Mouse (Mus musculus): Measurements from ENCODE around the gene Prlhr.
A peak's percentile ranks its signal among the peaks of the same experiment; 100 is the strongest.

The Prlhr gene

GRCm38 (mm10) chr19:60468254-60468762, at the start of gene Prlhr:
TSS of gene Prlhr (minus strand) at chr19:60468304.
- no peak for DNase-seq

DNA sequence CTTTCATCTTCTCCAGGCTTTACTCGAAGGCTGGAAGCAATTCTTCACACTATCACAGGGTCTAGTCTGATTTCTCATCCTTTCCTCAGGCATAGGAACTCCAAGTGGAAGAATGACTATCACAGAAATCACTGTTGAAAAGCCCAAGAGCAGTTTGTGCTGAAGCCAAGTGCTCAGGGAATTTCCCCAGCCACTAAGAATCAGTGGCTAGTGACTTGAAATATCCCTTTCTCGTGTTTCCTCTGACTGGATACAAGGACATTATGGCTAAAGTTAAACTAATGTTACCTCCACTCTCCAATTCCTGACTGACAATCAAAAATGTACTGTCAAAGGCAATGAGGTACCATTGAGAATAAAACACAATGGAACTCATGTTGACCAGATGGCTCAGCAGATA, 47.0 kb upstream of the Prlhr start:
- no peak for DNase-seq

GRCm38 (mm10) chr19:60513431-60513830, 45.3 kb upstream of the Prlhr start:
- DNase-seq = no peak

DNA sequence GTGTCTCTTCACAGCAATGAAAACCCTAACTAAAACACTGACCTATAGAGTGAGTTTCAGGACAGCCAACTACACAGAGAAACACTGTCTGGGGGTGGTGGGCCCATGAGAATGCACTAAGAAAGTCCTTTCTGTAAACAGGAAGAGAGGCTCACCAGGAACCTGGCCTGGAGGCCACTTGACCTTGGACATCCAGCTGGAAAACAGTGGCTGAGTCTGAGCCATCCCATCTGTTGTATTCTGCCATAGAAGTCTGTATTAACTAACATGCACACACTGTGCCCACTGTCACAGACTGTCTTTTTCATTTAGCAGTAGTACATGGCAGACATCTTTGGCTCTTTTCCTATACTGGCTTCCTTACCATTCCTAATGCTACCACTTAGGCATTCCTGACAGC, 32.1 kb upstream of the Prlhr start:
- no peak for DNase-seq

DNA sequence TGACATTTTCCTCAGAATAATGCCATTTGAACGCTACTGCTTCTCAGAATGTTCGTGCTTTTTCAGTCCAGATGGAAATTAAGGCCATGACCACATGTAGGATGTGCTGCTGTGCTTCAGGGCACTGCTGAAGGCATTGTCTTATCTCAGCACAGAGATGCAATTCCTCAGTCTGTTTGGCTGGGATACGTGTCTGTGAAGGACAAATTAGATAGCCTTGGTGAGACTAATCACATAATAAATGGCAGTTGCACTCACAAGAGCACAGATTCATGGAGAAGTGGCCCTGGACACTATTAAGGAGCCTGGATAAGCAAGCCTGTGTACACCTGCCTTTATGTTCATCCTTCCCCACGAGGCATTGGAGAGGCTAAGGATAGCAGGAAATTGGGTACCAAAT, 29.1 kb upstream of the Prlhr start:
- no peak for DNase-seq

GRCm38 (mm10) chr19:60495772-60496171, 27.7 kb upstream of the Prlhr start:
- DNase-seq = no peak

DNA sequence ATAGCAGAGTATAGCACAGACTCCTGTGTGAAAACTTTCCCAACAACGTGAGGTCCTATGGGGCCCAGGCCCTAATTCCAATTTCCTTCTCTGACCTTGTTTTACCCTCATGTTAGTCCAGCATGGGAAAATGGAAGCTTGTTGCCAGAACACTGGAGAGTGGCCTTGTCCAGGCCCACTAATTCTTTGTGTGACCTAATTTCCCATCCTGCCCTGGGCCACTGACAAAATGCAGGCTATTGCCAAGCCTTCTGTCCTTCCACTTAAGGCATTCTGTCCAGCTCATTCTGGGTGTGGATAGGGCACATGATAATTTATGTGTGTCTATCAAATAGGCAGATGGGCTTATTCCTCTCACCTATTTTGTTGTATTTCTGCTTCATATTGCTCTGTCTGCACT, 21.5 kb upstream of the Prlhr start:
- no peak for DNase-seq

DNA sequence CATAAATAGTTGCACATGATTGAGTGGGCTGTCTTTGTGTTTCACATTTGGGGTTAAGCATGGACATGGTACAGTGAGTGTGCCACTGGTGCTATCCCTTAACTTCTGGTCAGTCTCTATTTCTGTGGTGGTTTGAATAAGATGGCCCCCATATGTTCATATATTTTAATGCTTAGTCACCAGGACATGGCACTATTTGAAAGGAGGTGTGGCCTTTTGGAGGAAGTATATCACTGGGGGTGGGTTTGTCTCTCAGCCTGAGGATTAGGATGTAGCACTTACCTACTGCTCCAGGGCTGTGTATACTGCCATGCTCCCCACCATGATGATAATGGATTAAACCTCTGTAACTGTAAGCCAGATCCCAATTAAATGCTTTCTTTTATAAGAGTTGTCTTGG, 17.2 kb upstream of the Prlhr start:
- no peak for DNase-seq

DNA sequence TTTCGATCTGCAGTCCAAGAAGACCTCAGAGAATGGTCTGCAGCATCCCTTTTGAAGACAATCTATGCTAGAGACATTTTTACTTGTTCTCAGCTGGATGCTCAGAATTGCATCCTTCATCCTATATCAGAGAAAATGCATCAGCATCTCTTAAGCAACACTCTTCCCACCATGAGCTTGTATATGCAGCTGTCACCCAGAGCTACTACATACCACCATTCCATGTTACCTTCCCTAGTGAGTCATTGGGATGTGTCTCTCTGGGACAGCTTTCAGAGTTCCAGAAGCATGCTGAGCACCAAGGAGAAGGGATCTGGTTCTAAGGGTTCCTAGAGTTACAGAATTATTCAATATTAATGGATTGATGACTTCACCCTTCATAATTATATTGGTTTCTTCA, 10.8 kb upstream of the Prlhr start:
- no peak for DNase-seq

- DNase-seq = no peak
These were observed 9.7 kb upstream of the Prlhr start for GRCm38 (mm10) chr19:60477788-60478187.

DNA sequence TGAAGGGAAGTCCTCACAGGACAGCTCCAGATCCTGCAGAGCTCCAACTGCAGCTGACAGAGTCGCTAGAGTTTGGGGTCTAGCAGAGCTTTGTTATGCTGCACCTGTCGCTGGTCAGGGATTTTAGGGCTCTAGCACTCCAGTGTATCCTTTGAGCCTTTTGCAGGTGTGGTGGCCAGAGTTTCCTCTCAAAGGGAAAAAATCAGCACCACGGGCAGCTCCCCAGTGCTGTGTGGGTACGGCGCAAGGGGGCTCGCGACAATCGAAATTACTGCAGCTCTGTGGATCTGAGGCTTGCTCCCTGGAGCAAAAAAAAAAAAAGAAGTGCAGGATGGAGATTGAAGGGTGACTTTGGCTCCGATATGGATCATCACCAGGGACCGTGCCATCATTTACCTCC, 742 bp upstream of the Prlhr start:
- peak; percentile 4 to 9 for DNase-seq

DNA sequence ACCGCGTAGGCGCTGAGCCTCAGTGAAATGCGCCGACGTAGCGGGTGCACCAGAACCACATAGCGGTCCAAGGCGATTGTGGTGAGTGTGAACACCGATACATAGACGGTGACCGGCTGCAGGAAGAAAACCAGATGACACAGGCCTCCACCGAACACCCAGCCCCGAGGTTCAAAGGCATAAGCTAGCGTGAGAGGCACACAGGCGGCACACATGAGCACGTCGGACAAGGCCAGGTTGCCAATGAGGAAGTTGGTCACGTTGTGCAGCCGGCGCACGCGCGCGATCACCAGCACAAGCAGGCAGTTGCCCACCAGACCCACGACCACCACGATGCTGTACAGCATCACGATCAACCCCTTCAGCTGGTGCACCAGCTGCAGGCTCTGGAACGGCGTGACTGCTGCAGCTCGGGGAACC, 506 bp downstream of the Prlhr start:
- DNase-seq = no peak

DNA sequence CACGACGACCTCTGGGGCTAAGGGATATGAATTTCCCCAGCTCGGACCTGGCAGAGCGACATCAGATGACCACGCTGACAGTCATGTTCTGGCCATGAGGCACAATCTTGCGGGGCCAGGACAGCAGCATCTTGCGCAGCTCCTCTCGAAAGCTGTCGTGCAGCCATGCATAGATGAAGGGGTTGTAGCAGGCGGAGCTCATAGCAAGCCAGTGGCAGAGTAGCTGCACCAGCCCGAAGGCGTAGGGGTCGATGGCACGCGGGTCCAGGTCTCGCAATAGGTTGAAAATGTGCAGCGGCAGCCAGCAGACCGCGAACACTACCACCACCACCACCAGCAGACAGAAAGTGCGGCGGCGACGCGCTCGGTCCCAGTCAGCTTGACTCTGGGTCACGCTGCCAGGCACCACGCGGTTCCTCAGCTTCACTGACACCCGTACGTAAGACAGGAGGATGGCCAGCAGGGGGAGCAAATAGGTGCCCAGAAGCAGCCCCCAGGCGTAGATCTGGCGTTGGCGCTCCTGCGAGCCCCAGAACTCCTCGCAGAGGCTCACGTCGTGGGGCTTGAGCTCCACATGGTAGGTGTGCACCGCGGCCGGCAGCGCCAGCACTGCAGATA, 1.0 kb downstream of the Prlhr start:
- DNase-seq = peak; percentile 33 to 38

DNA sequence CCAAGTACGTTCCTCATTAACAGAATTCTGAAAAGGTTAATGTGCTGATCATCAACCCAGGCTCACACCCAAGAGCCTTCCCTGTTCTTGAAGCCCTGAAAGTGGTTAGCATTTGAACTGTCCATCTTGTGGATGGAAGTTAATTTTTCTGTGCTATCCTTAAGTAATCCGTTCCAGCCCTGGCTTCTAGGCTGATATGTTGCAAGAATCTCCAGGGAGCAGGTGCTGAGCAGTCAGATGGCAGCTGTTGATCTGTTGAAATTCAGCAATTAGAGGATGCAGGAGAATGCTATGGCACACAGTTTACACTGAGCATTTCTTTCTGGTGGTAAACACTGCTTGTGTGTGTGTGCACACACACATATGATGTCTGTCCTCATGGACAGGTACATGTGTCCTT, 2.4 kb downstream of the Prlhr start:
- no peak for DNase-seq

DNA sequence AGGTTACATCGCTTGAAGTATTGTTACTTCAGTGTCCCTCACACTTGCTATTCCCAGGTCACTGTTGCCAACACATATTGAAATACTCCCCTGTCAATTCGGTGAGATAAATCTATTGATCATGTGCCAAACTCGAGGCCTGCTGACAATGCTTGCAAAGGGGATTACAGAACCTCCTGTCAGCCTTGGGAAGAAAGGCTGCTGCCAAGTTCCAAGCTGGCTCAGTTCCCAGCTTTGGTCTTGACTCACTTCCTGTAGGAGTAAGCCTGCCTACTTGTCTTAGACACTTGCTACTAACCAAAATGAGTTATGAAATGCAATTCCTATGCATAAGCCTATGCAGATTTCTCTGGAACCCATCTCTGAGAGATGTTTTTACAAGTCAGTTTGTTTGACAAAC, 4.2 kb downstream of the Prlhr start:
- DNase-seq = no peak

GRCm38 (mm10) chr19:60463440-60463839, 4.7 kb downstream of the Prlhr start:
- no peak for DNase-seq

DNA sequence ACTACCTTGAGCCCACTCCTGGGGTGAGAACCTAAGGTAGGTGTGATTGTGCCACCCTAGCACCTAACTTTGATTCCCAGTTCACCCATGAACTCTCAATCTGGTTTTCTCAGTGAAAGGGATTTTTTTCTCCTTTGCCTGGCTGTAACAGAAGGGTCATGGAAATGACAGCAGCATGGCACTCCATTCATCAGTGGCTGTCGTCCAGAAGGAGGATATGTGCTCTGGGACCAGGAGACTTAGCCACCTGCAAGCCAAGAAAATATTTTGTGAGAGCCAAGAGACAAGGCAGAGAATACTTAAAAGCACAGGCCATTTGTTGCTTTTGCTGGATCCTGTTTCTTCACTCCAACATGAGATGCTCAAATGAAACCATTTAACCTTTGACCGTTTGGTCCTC, 6.6 kb downstream of the Prlhr start:
- no peak for DNase-seq

DNA sequence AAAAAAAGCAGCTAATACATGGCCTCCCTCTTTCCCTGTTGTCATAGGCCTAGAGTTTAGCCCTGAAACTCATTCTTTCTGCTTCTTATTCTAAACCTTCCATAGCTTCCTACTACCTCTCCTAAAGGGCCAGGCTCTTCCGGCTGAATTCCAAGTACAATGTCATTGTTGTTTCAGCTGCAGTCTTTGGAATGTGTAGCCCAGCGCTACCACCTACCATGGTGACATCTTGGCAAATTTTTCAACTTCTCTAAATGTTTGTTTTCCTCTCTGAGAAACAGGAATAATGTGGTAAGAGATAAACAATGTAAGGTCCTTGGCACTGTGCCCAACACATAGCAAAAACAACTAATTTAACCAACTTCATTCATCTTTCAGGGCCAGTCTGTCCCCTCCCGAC, 8.4 kb downstream of the Prlhr start:
- no peak for DNase-seq

DNA sequence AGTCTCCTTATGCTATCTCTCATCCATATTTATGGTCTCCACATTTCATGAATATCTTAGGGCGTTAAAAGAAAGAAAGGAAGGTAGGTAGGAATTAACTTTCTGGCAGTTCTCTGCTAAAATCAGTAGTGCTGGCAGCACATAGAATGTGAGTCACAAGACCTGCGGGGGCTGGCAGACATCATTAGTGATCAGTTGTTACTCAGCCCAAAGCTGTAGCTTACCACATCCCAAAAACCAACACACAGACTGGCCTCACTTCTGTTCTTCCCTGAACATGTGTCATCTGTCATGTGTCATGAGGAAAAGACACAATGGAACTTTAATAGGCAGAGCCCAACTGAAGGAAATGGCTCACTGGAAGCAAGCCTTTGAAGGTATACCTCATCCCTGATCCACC, 9.0 kb downstream of the Prlhr start:
- no peak for DNase-seq

- no peak for DNase-seq
These were observed 12.3 kb downstream of the Prlhr start for GRCm38 (mm10) chr19:60455791-60456190.

- DNase-seq = no peak
These were observed 27.6 kb downstream of the Prlhr start for GRCm38 (mm10) chr19:60440531-60440930.

DNA sequence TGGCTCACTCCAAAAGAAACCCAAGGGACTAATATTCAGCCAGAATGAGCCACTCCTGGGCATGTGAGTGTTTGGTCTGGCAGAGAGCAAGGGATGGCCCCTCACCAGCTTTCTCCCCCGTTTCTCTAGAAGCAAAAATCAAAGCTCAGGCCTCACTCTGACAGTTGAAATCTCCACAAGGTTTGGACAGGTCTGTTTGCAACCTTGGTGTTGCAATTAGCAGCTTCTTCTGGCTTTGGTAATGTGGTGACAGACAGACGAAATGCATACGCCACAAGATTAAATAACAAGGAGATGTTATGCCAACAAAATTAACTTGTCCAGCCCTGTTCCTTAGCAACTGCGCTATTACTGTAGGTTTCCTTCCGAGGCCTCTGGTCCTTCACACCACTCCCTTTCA, 28.0 kb downstream of the Prlhr start:
- DNase-seq = no peak

DNA sequence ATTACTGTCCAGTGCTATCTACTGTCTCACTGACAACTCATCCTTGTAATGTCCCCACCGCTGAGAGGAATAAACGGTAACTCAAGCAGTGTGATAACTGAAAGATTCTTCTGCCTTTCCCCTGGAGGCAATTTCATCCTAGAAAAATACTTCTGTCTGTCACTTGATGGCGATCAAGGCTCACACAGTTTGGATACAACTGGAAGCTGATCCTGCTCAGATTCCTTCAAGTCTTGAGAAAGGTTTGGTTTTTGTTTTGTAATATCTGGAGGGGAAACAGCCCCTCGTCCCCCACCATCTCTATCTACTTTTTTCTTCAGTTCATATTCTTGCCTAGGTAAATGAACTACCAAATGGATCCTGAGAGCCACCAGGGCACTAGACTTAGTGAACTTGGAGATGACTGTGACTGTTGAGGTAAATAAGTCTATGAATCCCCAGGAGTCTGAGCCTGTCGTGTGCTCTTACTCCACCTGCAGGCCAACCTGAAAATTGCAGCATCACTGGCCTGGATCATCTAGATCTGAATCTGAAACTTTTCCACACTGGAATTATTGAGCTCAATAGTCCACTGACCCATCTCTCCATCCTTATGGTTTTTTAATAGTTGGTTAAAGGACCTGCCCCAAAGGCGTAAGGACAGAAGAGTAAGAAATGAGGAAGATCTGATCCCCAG, 30.4 kb downstream of the Prlhr start:
- no peak for DNase-seq

DNA sequence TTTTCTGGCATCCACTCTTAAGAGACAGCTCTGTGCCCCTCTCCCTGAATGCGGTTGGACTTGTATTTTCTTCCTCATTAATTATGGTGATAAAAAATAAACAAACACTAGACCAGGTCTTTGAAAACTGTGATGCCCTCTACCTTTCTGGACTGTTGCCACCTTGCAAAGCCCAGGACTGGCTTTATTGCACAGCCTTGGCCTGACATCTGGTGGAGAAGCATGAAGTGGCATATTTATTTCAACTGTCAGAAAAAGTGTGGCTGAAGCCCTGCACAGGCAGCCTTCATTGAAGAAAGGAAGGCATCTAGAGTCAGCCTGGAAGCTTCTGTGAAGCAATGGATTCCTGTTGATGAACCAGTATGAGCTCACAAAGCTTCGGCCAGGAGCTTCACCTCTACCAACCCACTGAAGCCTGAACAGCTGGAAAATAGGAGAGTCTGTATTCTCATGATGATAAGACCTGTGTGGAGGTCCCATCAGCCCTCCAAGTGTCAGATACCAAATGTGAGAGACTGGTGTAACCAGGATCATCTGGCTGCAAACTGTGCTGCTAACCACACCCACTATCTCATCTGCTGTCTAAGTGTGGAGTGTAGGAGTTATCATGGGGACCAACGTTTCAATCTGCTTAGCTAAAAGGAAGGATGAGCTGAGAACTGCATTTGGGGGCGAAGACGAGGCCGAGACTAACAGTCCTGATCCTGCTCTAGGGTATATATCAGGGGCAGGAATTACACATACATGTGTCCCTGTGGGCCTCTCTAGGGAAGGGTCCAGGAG, 35.6 kb downstream of the Prlhr start:
- no peak for DNase-seq

Measured in thymus, postnatal 36 days (tissue).